Mouse (Mus musculus): Measurements from ENCODE around the gene Atcay. TPM values are rescaled to one million over a fixed set of nuclear protein-coding genes. Genes with fewer than 3 reads are reported as not detected.
A peak's percentile ranks its signal among the peaks of the same experiment; 100 is the strongest.
"Not testable (repeated sequence)": the region's sequence is repeated elsewhere in the genome, so short reads cannot be mapped to it uniquely, and the experiment has no call there.

Gene Atcay
- total RNA-seq, 2 experiments from 2014 or later: 150 to 155 TPM

DNA sequence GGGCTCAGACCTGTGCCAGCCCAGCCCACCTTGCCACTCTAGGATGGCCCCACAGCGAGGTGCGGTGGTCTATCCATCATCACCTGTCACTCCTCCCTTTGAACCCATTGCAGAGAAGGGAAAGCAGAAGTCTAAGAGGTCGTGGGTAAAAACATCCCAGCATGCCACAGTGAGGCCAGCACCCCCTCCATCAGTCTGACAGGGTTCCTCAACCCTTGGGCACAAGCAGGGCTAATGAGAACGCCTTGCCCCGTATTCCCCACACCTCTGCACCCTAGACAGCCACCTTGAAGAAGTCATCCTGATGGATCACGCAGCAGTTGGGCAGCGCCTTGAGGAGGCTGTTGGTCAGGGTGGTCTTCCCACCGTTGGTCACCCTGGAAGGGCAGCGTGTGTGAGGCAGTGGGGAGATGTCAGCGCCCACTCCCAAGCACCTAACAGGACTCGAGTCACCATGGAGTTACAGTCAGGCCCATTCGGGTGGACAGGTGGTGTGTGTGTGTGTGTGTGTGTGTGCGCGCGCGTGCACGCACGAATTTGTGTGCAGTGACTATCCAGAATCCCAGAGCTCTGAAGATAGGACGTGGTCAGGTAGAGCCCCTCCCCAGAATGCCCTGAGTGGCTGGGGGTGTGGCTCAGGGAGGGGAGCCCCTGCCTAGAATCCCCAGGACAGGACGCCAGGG, 29.9 kb downstream of the Atcay start:
- DNase-seq (ENCODE audit: low spot score in 2 of 2): no peak

GRCm38 (mm10) chr10:81200141-81200540, 30.5 kb downstream of the Atcay start:
- DNase-seq (ENCODE audit: low spot score in 2 of 2): no peak

DNA sequence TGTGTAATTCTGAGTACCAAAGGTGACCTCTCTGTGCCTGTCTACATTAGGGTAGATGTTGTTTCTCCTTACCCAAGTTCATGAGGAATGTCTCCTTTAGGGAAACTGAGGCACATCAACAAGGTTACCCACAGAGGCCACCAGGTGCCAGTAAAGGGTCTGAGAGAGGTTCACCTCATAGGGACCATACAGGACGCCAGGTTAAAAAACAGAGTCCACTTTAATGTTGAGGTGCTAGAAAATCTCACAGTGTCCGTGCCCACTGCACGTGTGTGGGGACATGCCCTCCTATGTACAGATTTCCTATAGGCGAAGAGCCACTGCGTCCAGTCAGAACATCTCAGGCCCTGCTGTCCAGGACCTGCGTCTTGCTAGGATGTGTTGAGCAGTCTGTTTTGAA, 31.6 kb downstream of the Atcay start:
- DNase-seq (ENCODE audit: low spot score in 2 of 2): no peak

GRCm38 (mm10) chr10:81198230-81198629, 32.4 kb downstream of the Atcay start:
- DNase-seq (ENCODE audit: low spot score in 2 of 2): peak in 1 of 2 experiments; percentile 78

- no peak for DNase-seq (ENCODE audit: low spot score in 2 of 2)
Observed at GRCm38 (mm10) chr10:81197305-81197704, 33.3 kb downstream of the Atcay start.

DNA sequence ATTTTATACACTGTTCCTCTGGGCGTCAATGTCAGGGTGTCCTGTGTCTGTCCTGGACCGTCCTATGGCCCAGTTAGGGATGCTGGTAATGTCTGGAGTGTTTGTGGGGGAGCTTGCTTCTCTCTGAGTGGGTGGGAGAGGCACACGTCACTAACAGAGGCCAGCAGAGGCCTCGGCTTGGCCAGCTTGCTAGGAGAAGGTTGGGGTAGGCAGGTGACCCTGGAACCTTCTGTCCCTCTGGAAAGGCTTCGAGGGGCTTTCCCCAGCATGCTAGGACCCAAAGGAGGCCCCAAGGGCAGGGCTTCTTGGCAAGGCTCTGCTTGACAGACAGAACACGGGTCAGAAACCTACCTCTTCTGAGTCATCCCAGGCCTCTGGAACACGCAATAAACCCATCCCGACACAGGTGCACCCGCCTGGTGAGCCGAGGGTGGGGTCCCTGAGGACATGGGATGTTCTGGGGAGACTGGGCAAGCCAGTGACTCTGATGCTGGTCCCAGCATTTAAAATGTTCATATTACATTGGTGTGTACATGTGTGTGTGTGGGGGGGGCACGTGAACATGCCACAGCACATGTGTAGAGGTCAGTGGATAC, 34.1 kb downstream of the Atcay start:
- no peak for DNase-seq (ENCODE audit: low spot score in 2 of 2)

DNA sequence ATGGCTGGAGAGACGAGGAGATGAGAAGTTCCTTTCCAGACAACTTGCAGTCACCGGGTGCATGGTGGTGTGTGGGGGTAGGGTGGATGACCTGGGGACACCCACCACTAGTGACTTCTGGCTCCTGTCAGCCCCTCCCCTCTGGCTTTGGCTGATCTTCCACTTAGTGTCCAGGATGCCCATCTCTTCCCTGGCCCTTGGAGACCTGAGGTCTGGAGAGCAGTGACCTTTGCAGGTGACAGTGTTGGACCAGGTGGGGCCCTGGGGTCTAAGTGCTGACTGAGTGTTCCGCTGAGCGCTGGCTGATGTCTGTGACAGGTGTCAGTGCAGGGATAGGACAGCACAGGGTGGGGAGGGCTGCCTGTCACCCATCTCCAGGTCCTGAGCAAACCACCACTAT, 35.3 kb downstream of the Atcay start:
- DNase-seq (ENCODE audit: low spot score in 2 of 2): no peak

DNA sequence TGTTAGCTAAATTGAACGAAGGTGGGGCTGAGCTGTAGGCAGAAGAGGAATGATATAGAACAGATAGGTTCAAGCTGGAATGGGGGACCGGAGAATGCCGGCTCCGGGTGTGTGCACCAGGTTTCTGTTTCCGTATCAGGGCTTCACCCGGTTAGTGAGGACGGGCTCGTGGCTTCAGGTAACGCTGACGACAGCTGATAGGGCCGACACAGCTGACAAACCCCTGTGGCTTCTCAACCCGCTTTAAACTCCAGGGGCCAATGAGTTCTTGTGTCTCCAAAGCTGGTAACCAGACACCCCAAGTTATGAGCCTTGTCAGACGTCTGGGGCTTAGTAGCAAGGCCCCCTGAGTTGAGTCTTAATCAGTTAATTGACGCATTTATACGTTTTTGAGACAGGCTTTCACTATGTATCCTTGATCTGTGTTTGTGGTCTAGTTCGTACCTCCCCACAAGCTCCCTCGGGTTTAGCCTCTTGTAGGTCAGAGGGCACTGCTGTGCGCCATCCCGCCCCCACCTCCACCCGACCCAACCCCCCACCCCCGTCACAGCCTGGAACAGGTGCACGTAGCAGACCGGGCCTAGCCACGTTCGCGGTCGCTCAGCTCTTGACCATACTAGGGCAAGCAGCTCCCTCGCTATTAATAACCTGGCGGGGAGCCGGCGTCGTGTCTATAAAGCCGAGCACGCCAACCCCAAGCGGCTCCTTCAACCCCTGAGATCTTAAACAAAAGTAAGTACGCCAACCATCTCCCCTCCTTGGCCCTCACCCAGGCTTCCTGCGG, 36.5 kb downstream of the Atcay start:
- no peak for DNase-seq (ENCODE audit: low spot score in 2 of 2)

DNA sequence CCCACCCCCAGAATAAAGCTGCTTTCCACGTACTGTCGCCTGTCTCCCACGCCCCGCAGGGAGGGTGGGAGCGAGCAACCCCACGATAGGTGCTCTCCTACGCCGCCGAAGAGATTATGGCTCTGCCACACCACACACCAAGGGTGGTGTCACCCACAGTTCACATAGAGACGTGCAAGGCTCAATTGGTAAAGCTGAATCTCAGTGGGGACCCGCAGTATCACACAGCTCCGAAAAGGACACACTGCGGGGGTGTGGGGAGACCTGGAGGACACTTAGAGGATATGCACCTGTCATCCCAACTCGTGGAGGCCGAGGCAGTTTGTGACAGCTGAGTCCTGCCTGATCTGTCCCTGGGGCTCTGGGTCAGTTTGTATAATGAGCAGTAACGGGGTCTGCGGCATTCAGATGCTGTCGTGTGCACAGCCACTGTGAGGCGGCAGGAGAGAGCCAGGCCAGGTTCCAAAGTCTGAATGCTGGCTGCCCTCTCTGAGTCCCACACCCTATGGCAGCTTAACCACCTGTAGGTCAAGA, 37.6 kb downstream of the Atcay start:
- no peak for DNase-seq (ENCODE audit: low spot score in 2 of 2)

- peak; percentile 89 to 92 for DNase-seq (ENCODE audit: low spot score in 2 of 2)
Observed at GRCm38 (mm10) chr10:81192270-81192967, 38.2 kb downstream of the Atcay start.

GRCm38 (mm10) chr10:81191342-81191982, 39.2 kb downstream of the Atcay start:
- peak in 1 of 2 experiments; percentile 16 for DNase-seq (ENCODE audit: low spot score in 2 of 2)

DNA sequence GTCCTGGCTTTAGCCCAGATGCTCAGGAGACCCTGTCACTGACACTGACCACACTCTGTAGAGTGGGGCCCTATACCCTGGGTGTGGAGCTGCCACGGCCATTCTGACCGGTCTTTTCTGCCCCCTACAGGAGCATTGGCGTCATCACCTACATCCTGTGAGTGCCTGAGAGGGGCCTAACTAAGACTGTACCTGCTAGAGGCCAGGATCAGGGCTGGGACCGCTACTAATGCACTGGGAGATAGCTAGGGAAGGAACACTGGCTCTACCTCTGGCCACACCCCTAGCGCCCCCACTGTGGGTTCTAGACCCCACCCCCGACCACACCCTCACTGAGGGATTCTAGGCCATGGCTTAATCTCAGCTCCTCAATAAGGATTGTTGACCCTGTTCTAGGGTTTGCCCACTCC, 39.7 kb downstream of the Atcay start:
- DNase-seq (ENCODE audit: low spot score in 2 of 2): peak in 1 of 2 experiments; percentile 8

DNA sequence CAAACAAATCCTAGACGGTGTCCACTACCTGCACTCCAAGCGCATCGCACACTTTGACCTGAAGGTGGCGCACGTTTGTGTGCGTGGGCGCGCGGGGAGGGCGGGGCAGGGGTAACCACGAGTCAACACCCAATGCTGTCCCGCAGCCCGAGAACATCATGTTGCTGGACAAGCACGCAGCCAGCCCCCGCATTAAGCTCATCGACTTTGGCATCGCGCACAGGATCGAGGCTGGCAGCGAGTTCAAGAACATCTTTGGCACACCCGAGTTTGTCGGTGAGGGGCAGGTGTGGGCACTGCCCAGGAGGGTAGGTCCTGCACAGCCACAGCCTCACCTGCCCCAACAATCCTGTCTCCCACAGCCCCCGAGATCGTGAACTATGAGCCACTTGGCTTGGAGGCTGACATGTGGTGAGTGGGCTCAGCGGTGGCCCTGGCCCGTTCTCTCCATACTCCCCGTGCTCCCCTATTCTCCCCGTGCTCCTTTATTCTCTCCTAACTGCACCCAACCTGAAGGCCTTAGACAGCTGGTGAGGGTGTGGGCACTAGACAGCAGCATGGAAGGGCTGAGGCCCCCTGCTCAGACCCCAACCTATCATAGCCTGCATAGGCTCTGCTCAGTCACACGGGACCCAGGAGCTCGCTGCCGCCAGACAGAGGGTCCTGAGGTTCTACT, 40.3 kb downstream of the Atcay start:
- DNase-seq (ENCODE audit: low spot score in 2 of 2): peak in 1 of 2 experiments; percentile 14

DNA sequence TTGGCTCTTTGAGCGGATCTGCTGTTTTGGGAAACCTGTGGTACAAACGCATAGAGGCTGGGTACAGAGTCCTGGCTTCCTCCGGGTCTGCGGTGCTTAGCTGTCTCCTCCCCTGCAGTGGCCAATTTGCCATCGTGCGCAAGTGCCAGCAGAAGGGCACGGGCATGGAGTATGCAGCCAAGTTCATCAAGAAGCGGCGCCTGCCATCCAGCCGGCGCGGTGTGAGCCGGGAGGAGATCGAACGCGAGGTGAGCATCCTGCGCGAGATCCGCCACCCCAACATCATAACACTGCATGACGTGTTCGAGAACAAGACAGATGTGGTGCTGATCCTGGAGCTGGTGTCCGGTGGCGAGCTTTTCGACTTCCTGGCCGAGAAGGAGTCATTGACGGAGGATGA, 40.8 kb downstream of the Atcay start:
- DNase-seq (ENCODE audit: low spot score in 2 of 2): peak in 1 of 2 experiments; percentile 2

DNA sequence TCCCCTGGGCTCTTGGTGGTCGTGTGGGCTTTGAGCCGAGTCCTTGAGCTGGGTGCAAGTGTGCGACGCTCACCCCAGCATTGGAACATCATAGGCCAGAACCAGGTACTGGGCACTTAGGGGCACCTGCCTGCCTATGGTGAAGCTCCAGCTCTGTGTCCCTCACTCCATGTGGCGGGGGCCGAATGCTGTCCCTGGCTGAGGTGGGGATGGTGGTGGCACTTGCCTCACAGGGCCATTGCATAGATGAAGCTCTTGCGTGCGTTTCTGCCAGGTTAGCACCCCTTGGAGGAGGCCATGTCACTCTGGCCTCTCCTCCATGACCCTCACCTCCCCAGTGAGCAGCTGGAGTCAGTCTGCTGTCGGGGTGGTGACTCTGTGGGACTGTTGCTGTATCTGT, 43.5 kb downstream of the Atcay start:
- no peak for DNase-seq (ENCODE audit: low spot score in 2 of 2)

GRCm38 (mm10) chr10:81184765-81185164, 45.9 kb downstream of the Atcay start:
- DNase-seq (ENCODE audit: low spot score in 2 of 2): no peak

GRCm38 (mm10) chr10:81183805-81184204, 46.8 kb downstream of the Atcay start, which contains the start of gene 4930442H23Rik:
Gene 4930442H23Rik (minus strand): TSS chr10:81183849.
- DNase-seq (ENCODE audit: low spot score in 2 of 2): no peak

- peak; percentile 98 to 99 for DNase-seq (ENCODE audit: low spot score in 2 of 2)
Observed at GRCm38 (mm10) chr10:81182336-81183333, 48.0 kb downstream of the Atcay start, which contains the start of gene Dapk3. Gene Dapk3 (plus strand): TSS chr10:81183005.

DNA sequence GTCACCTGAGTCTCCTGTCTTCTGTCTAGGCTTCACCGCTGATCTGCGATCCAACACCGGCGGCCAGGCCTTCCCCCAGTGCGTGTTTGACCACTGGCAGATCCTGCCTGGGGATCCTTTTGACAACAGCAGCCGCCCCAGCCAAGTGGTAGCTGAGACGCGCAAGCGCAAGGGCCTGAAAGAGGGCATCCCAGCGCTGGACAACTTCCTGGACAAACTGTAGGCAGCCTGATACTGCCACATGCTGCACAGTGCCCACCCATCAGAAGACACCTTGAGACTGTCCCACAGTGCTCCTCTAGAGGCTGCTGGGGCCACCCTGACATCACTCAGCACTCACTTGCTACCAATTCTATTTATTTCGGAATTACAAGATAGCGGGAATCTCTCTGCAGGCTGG, 48.8 kb downstream of the Atcay start:
- not testable (repeated sequence) for DNase-seq (ENCODE audit: low spot score in 2 of 2)

All from layer of hippocampus, adult 18-20 months (tissue).